Mouse (Mus musculus) ES-Bruce4 (cell line): ENCODE data around the gene St6galnac3. TPM values are rescaled to one million over a fixed set of nuclear protein-coding genes. Genes with fewer than 3 reads are reported as not detected.

Experiments
- H3K27ac ChIP-seq: 2 replicates; pipeline ENCODE4 v1.5.1; 2012; ENCODE audit warnings: low read length, inconsistent platforms; ENCODE audit not compliant: insufficient read depth
- H3K27me3 ChIP-seq: 2 replicates; pipeline ENCODE4 v1.6.1; 2012; ENCODE audit warnings: mild to moderate bottlenecking, low read length, inconsistent platforms; ENCODE audit not compliant: control insufficient read depth, poor library complexity, insufficient read depth, severe bottlenecking
- H3K36me3 ChIP-seq: 2 replicates; pipeline ENCODE4 v1.6.1; 2012; ENCODE audit warnings: inconsistent platforms, mild to moderate bottlenecking, low read length, moderate library complexity; ENCODE audit not compliant: control insufficient read depth, poor library complexity, insufficient read depth, severe bottlenecking
- H3K4me1 ChIP-seq: one replicate; pipeline ENCODE4 v1.8.1; 2011; ENCODE audit warnings: low read length; ENCODE audit not compliant: control insufficient read depth, insufficient read depth
- H3K4me3 ChIP-seq: 2 replicates; pipeline ENCODE4 v1.5.1; 2011; ENCODE audit warnings: low read depth, mild to moderate bottlenecking, low read length
- H3K9ac ChIP-seq: 2 replicates; pipeline ENCODE4 v1.6.1; 2012; ENCODE audit warnings: low read depth, mild to moderate bottlenecking, inconsistent platforms; ENCODE audit not compliant: poor library complexity, severe bottlenecking
- H3K9me3 ChIP-seq: replicated peaks from 2 replicates; pipeline ENCODE4 v1.6.1; 2012; ENCODE audit warnings: mild to moderate bottlenecking, low read length, inconsistent platforms; ENCODE audit not compliant: control insufficient read depth, poor library complexity, insufficient read depth, severe bottlenecking
- CTCF ChIP-seq: IDR thresholded peaks from one replicate; pipeline ENCODE4 v1.8.1; 2011; ENCODE audit warnings: low read depth, low read length
- EP300 ChIP-seq: IDR thresholded peaks from 2 replicates; pipeline ENCODE4 v1.6.1; 2011; ENCODE audit warnings: low read depth, low read length; ENCODE audit not compliant: insufficient read depth
- POLR2A ChIP-seq: IDR thresholded peaks from one replicate; pipeline ENCODE4 v1.8.1; 2011; ENCODE audit warnings: low read length; ENCODE audit not compliant: insufficient read depth
- polyA plus RNA-seq: library from polyadenylated mRNA; stranded (reverse); fragments of >200 nt; gene quantifications from 2 replicates; pipeline ENCODE4 v1.2.4, GENCODE M21; 2011; ENCODE audit warnings: low read depth; ENCODE audit not compliant: missing spikeins, insufficient read depth, insufficient read length

St6galnac3 gene
- polyA plus RNA-seq, 1 experiment, result 4.8 TPM

GRCm38 (mm10) chr3:153313583-153313982 lies 411.4 kb downstream of the St6galnac3 start:
- H3K4me3 ChIP-seq, result no peak overlapping the region
- H3K27ac ChIP-seq, result no peak overlapping the region
- no peaks in the 10 kb centered on the region for H3K9me3 ChIP-seq
- TF ChIP-seq CTCF, result no peak
- TF ChIP-seq EP300, result no peak
- no peak for TF ChIP-seq POLR2A
- H3K4me1 ChIP-seq, result no peaks in the 10 kb centered on the region
- no peaks in the 10 kb centered on the region for H3K27me3 ChIP-seq
- H3K9ac ChIP-seq, result no peak overlapping the region
- no peaks in the 10 kb centered on the region for H3K36me3 ChIP-seq

DNA sequence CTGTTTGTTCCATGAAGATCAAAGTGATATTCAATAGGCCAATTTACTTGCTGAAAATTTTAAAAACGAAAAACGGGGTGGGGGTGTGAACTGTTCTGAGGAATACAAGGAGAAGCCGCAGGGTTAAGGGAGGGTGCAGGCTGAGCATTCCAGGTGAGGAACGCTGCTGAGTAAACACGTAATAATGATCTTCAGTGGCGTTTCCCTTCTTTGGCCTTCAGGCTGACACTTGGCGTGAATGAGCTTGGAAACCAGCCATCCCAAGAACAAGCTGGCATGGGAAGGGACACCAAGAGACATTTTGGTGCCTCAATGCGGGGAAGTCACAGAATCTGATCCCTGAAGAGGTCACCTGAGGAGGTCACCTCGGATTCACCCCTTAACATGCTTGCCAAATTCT lies 411.8 kb downstream of the St6galnac3 start:
- no peaks in the 10 kb centered on the region for H3K4me1 ChIP-seq
- H3K4me3 ChIP-seq, result no peak overlapping the region
- no peaks in the 10 kb centered on the region for H3K36me3 ChIP-seq
- TF ChIP-seq EP300 (no peak), CTCF (no peak), POLR2A (no peak)
- H3K9me3 ChIP-seq, result no peaks in the 10 kb centered on the region
- H3K27ac ChIP-seq, result no peak overlapping the region
- H3K9ac ChIP-seq, result no peak overlapping the region
- no peaks in the 10 kb centered on the region for H3K27me3 ChIP-seq

DNA sequence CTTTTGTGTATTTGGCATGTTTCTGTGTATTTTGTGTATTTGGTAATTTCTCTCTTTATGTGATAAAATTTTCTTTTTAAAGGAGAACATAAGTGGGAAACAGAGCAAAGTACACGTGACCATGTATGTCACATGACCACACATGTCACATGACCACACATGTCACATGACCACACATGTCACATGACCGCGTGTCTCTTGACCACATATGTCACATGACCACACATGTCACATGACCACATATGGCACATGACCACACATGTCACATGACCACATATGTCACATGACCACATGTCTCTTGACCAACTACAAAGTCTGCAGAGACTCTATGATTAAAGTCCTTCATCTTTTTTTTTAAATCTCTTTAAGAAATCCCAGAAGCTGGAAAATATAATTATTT lies 413.0 kb downstream of the St6galnac3 start:
- H3K4me1 ChIP-seq, result no peaks in the 10 kb centered on the region
- TF ChIP-seq EP300 (no peak), CTCF (no peak), POLR2A (no peak)
- H3K9ac ChIP-seq, result no peak overlapping the region
- no peaks in the 10 kb centered on the region for H3K9me3 ChIP-seq
- no peak overlapping the region for H3K27ac ChIP-seq
- no peaks in the 10 kb centered on the region for H3K36me3 ChIP-seq
- no peaks in the 10 kb centered on the region for H3K27me3 ChIP-seq
- no peak overlapping the region for H3K4me3 ChIP-seq

GRCm38 (mm10) chr3:153308379-153308778 lies 416.6 kb downstream of the St6galnac3 start:
- no peak overlapping the region for H3K27ac ChIP-seq
- no peaks in the 10 kb centered on the region for H3K27me3 ChIP-seq
- no peak for TF ChIP-seq EP300
- no peak for TF ChIP-seq CTCF
- no peak for TF ChIP-seq POLR2A
- H3K9ac ChIP-seq, result no peak overlapping the region
- H3K4me1 ChIP-seq, result no peaks in the 10 kb centered on the region
- no peaks in the 10 kb centered on the region for H3K9me3 ChIP-seq
- no peak overlapping the region for H3K4me3 ChIP-seq
- H3K36me3 ChIP-seq, result no peaks in the 10 kb centered on the region

- H3K36me3 ChIP-seq, result no peaks in the 10 kb centered on the region
- no peak overlapping the region for H3K4me3 ChIP-seq
- H3K9me3 ChIP-seq, result no peaks in the 10 kb centered on the region
- no peak for TF ChIP-seq POLR2A
- TF ChIP-seq EP300, result no peak
- TF ChIP-seq CTCF, result no peak
- no peak overlapping the region for H3K9ac ChIP-seq
- H3K27ac ChIP-seq, result no peak overlapping the region
- no peaks in the 10 kb centered on the region for H3K27me3 ChIP-seq
- H3K4me1 ChIP-seq, result no peaks in the 10 kb centered on the region
Measured at GRCm38 (mm10) chr3:153305153-153305552, 419.8 kb downstream of the St6galnac3 start.

DNA sequence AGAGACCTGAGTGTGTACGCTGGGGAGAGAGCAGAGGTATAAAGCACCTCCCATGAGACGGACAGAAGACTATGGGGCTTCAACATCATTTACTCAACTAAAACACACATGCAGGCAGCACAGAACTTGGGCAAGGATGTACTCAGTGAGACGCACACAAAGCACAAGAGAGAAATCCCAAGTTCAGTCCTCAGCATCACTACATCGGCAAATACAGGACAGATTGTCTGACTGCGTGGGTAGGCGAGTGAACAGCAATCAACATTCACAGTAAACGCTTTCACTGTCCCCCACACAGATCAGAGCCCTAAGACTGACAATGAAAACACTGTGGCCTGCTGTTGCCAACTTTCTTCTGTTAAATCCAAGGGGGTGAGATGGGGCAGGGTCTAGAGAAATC lies 422.6 kb downstream of the St6galnac3 start:
- no peaks in the 10 kb centered on the region for H3K27me3 ChIP-seq
- H3K4me3 ChIP-seq, result no peak overlapping the region
- H3K36me3 ChIP-seq, result no peaks in the 10 kb centered on the region
- H3K9me3 ChIP-seq, result no peaks in the 10 kb centered on the region
- no peak overlapping the region for H3K9ac ChIP-seq
- no peak overlapping the region for H3K27ac ChIP-seq
- no peak for TF ChIP-seq EP300
- TF ChIP-seq POLR2A, result no peak
- TF ChIP-seq CTCF, result no peak
- H3K4me1 ChIP-seq, result no peaks in the 10 kb centered on the region
